Mouse (Mus musculus) stomach, embryonic 16.5 days (tissue): ENCODE data around the gene Gm21887. TPM values are rescaled to one million over a fixed set of nuclear protein-coding genes. Genes with fewer than 3 reads are reported as not detected.
"Not testable (repeated sequence)": the region's sequence is repeated elsewhere in the genome, so short reads cannot be mapped to it uniquely, and the experiment has no call there.

Experiments used
- ATAC-seq: fragments of 200-750 bp; cut with Nextera tagmentation; 2 replicates; pipeline ENCODE4 v1.8.0; 2017; ENCODE audit warnings: moderate number of reproducible peaks, moderate TSS enrichment; ENCODE audit not compliant: insufficient read depth, low FRiP score
- H3K27ac ChIP-seq: fragments of 300-500 bp; sonication (generic); 2 replicates; pipeline ENCODE4 v1.5.1; 2014; ENCODE audit warnings: low read length
- H3K27me3 ChIP-seq: fragments of 300-500 bp; sonication (generic); 2 replicates; pipeline ENCODE4 v1.6.1; 2014; ENCODE audit warnings: low read length, control low read depth, mixed read lengths; ENCODE audit not compliant: control insufficient read depth, insufficient read depth
- H3K36me3 ChIP-seq: fragments of 300-500 bp; sonication (generic); 2 replicates; pipeline ENCODE4 v1.6.1; 2014; ENCODE audit warnings: low read length; ENCODE audit not compliant: control insufficient read depth, insufficient read depth
- H3K4me1 ChIP-seq: fragments of 300-500 bp; sonication (generic); 2 replicates; pipeline ENCODE4 v1.6.1; 2014; ENCODE audit warnings: low read length, control low read depth, mixed read lengths; ENCODE audit not compliant: control insufficient read depth, insufficient read depth
- H3K4me2 ChIP-seq: fragments of 300-500 bp; sonication (generic); 2 replicates; pipeline ENCODE4 v1.6.1; 2014; ENCODE audit warnings: low read depth, low read length, mixed read lengths
- H3K4me3 ChIP-seq: fragments of 300-500 bp; sonication (generic); replicated peaks from 2 replicates; pipeline ENCODE4 v1.5.1; 2014; ENCODE audit warnings: mild to moderate bottlenecking, low read length
- H3K9ac ChIP-seq: fragments of 300-500 bp; sonication (generic); 2 replicates; pipeline ENCODE4 v1.6.1; 2014; ENCODE audit warnings: low read length
- H3K9me3 ChIP-seq: fragments of 300-500 bp; sonication (generic); replicated peaks from 2 replicates; pipeline ENCODE4 v1.6.1; 2016; ENCODE audit warnings: low read length, control low read depth; ENCODE audit not compliant: control insufficient read depth
- WGBS: fragments of 180-500 bp; shearing (Covaris S2); extraction: QIAGEN DNeasy Blood & Tissue Kit; methylation state at CpG from one replicate; pipeline ENCODE4 v1.1.7; 2014; 5-methylcytosine and 5-hydroxymethylcytosine counted together
- polyA plus RNA-seq: library from polyadenylated mRNA; unstranded; fragments of >200 nt; fragmentation: Nextera tagmentation; extraction: Ambion mirVana; gene quantifications from 2 replicates; pipeline ENCODE4 v1.2.1, GENCODE M21; 2015

The Gm21887 gene
- polyA plus RNA-seq, 1 experiment from 2014 or later: 172 TPM

- not testable (repeated sequence) for H3K27me3 ChIP-seq, H3K4me3 ChIP-seq, H3K9ac ChIP-seq, H3K27ac ChIP-seq, H3K4me1 ChIP-seq
- peaks cover 42% of the 10 kb centered on the region for H3K36me3 ChIP-seq
- WGBS: 68% methylated on average over 19 of the region's 19 CpGs
- ATAC-seq: peak; percentile 12; the same call in 1 of the 2 replicates
- peaks cover 30% of the 10 kb centered on the region for H3K9me3 ChIP-seq
- H3K4me2 ChIP-seq: 0 out of 2 replicates have a peak overlapping the region, but pooled peaks have one; percentile 1
Measured at GRCm38 (mm10) chrX:169981761-169982181, 27.7 kb upstream of the Gm21887 start.

- H3K4me3 ChIP-seq, ATAC-seq, H3K27ac ChIP-seq, H3K27me3 ChIP-seq, H3K4me1 ChIP-seq, H3K9ac ChIP-seq, H3K4me2 ChIP-seq: not testable (repeated sequence)
- H3K9me3 ChIP-seq: peaks cover 35% of the 10 kb centered on the region
- 87% methylated on average over 23 of the region's 23 CpGs for WGBS
- peaks cover 41% of the 10 kb centered on the region for H3K36me3 ChIP-seq
Measured at GRCm38 (mm10) chrX:169982606-169983400, 26.7 kb upstream of the Gm21887 start.

- ATAC-seq, H3K4me2 ChIP-seq, H3K9ac ChIP-seq, H3K27me3 ChIP-seq, H3K4me1 ChIP-seq, H3K4me3 ChIP-seq, H3K27ac ChIP-seq: not testable (repeated sequence)
- H3K36me3 ChIP-seq: peaks cover 44% of the 10 kb centered on the region
- WGBS: 81% methylated on average over 19 of the region's 19 CpGs
- H3K9me3 ChIP-seq: peaks cover 38% of the 10 kb centered on the region
Measured at GRCm38 (mm10) chrX:169983401-169984165, 25.9 kb upstream of the Gm21887 start.

- Histone ChIP-seq H3K9me3 (peaks cover 46% of the 10 kb centered on the region), H3K36me3 (peaks cover 52% of the 10 kb centered on the region)
- not testable (repeated sequence) for H3K27me3 ChIP-seq, ATAC-seq, H3K9ac ChIP-seq, H3K27ac ChIP-seq, H3K4me2 ChIP-seq, H3K4me3 ChIP-seq, H3K4me1 ChIP-seq
- 89% methylated on average over 7 of the region's 7 CpGs for WGBS
Measured at GRCm38 (mm10) chrX:169984331-169984730, 25.1 kb upstream of the Gm21887 start.

- not testable (repeated sequence) for H3K4me3 ChIP-seq, H3K27ac ChIP-seq, H3K4me2 ChIP-seq, H3K9ac ChIP-seq, H3K27me3 ChIP-seq, ATAC-seq, H3K4me1 ChIP-seq
- Histone ChIP-seq H3K36me3 (peaks cover 53% of the 10 kb centered on the region), H3K9me3 (peaks cover 50% of the 10 kb centered on the region)
- WGBS: 94% methylated on average over 21 of the region's 21 CpGs
Measured at GRCm38 (mm10) chrX:169984853-169985252, 24.6 kb upstream of the Gm21887 start.

- Histone ChIP-seq H3K9me3 (peaks cover 55% of the 10 kb centered on the region), H3K36me3 (peaks cover 60% of the 10 kb centered on the region)
- not testable (repeated sequence) for ATAC-seq
Measured at GRCm38 (mm10) chrX:169985796-169986195, 23.7 kb upstream of the Gm21887 start.

GRCm38 (mm10) chrX:169986519-169987367 lies 22.7 kb upstream of the Gm21887 start:
- Histone ChIP-seq H3K9ac (peak overlapping the region; percentile 17), H3K4me3 (peak overlapping the region; percentile 15), H3K4me2 (peak overlapping the region; percentile 28), H3K9me3 (peaks cover 50% of the 10 kb centered on the region), H3K36me3 (peaks cover 58% of the 10 kb centered on the region)
- H3K4me1 ChIP-seq, H3K27me3 ChIP-seq, H3K27ac ChIP-seq: not testable (repeated sequence)
- 51% methylated on average over 48 of the region's 51 CpGs for WGBS
- peak; percentile 87 for ATAC-seq

More at GRCm38 (mm10) chrX:169985796-169986195, 23.7 kb upstream of the Gm21887 start:
- H3K27ac ChIP-seq, H3K4me2 ChIP-seq, H3K27me3 ChIP-seq, H3K4me3 ChIP-seq, H3K9ac ChIP-seq, H3K4me1 ChIP-seq: not testable (repeated sequence)
- WGBS: 84% methylated on average over 18 of the region's 18 CpGs

- Histone ChIP-seq H3K36me3 (peaks cover 52% of the 10 kb centered on the region), H3K9me3 (peaks cover 48% of the 10 kb centered on the region)
- not testable (repeated sequence) for H3K4me1 ChIP-seq, H3K27ac ChIP-seq, H3K4me3 ChIP-seq, H3K4me2 ChIP-seq, H3K9ac ChIP-seq, ATAC-seq, H3K27me3 ChIP-seq
- 86% methylated on average over 28 of the region's 28 CpGs for WGBS
Measured at GRCm38 (mm10) chrX:169987368-169987837, 22.1 kb upstream of the Gm21887 start.
